Mouse (Mus musculus) embryonic facial prominence, embryonic 11.5 days (tissue): ENCODE data around the gene Xpo1. TPM values are rescaled to one million over a fixed set of nuclear protein-coding genes. Genes with fewer than 3 reads are reported as not detected.
"Not testable (repeated sequence)": the region's sequence is repeated elsewhere in the genome, so short reads cannot be mapped to it uniquely, and the experiment has no call there.

Source experiments
- ATAC-seq: fragments of 200-750 bp; cut with Nextera tagmentation; replicated peaks from 2 replicates; pipeline ENCODE4 v1.8.0; 2017; ENCODE audit warnings: low read depth; ENCODE audit not compliant: insufficient number of reproducible peaks, low FRiP score, low TSS enrichment
- DNase-seq: peaks from one replicate; pipeline ENCODE4 v3.0.0-alpha.2; 2015; ENCODE audit warnings: low spot score
- H3K27ac ChIP-seq: fragments of 300-500 bp; sonication (generic); replicated peaks from 2 replicates; pipeline ENCODE4 v1.5.1; 2014; ENCODE audit warnings: mild to moderate bottlenecking, low read depth, low read length, control low read depth
- H3K27me3 ChIP-seq: fragments of 300-500 bp; sonication (generic); 2 replicates; pipeline ENCODE4 v1.6.1; 2014; ENCODE audit warnings: mild to moderate bottlenecking, low read length, moderate library complexity, mixed read lengths; ENCODE audit not compliant: control insufficient read depth, insufficient read depth
- H3K36me3 ChIP-seq: fragments of 300-500 bp; sonication (generic); replicated peaks from 2 replicates; pipeline ENCODE4 v1.6.1; 2014; ENCODE audit warnings: low read depth, mild to moderate bottlenecking, low read length, moderate library complexity, mixed read lengths; ENCODE audit not compliant: control insufficient read depth, insufficient read depth
- H3K4me1 ChIP-seq: fragments of 300-500 bp; sonication (generic); 2 replicates; pipeline ENCODE4 v1.6.1; 2014; ENCODE audit warnings: low read length, mixed read lengths; ENCODE audit not compliant: control insufficient read depth, insufficient read depth
- H3K4me2 ChIP-seq: fragments of 300-500 bp; sonication (generic); 2 replicates; pipeline ENCODE4 v1.6.1; 2014; ENCODE audit warnings: low read depth, mild to moderate bottlenecking, control low read depth, low read length, moderate library complexity
- H3K4me3 ChIP-seq: fragments of 300-500 bp; sonication (generic); 2 replicates; pipeline ENCODE4 v1.5.1; 2014; ENCODE audit warnings: low read depth, low read length, control low read depth
- H3K9ac ChIP-seq: fragments of 300-500 bp; sonication (generic); replicated peaks from 2 replicates; pipeline ENCODE4 v1.6.1; 2014; ENCODE audit warnings: mild to moderate bottlenecking, control low read depth, low read length
- H3K9me3 ChIP-seq: fragments of 300-500 bp; sonication (generic); replicated peaks from 2 replicates; pipeline ENCODE4 v1.6.1; 2016; ENCODE audit warnings: mild to moderate bottlenecking, low read length, inconsistent platforms, mixed read lengths; ENCODE audit not compliant: control insufficient read depth
- WGBS: fragments of 180-500 bp; shearing (Covaris S2); extraction: QIAGEN DNeasy Blood & Tissue Kit; methylation state at CpG from one replicate; pipeline ENCODE4 v1.1.7; 2014; 5-methylcytosine and 5-hydroxymethylcytosine counted together
- polyA plus RNA-seq: library from polyadenylated mRNA; unstranded; fragments of >200 nt; fragmentation: Nextera tagmentation; extraction: Ambion mirVana; gene quantifications from 2 replicates; pipeline ENCODE4 v1.2.1, GENCODE M21; 2014

Xpo1 gene
- polyA plus RNA-seq, 1 experiment from 2014 or later, result 214 TPM

GRCm38 (mm10) chr11:23271770-23272724 lies 16.2 kb downstream of the Xpo1 start:
- no peak overlapping the region for H3K9ac ChIP-seq
- no peak overlapping the region for H3K4me2 ChIP-seq
- no peak overlapping the region for H3K27ac ChIP-seq
- peaks cover 2% of the 10 kb centered on the region for H3K36me3 ChIP-seq
- DNase-seq, result peak; percentile 58
- ATAC-seq, result no peak
- no peak overlapping the region for H3K4me3 ChIP-seq
- WGBS, result 85% methylated on average over 4 of the region's 4 CpGs
- H3K27me3 ChIP-seq, result no peaks in the 10 kb centered on the region
- H3K9me3 ChIP-seq, result no peaks in the 10 kb centered on the region
- H3K4me1 ChIP-seq, result no peaks in the 10 kb centered on the region

DNA sequence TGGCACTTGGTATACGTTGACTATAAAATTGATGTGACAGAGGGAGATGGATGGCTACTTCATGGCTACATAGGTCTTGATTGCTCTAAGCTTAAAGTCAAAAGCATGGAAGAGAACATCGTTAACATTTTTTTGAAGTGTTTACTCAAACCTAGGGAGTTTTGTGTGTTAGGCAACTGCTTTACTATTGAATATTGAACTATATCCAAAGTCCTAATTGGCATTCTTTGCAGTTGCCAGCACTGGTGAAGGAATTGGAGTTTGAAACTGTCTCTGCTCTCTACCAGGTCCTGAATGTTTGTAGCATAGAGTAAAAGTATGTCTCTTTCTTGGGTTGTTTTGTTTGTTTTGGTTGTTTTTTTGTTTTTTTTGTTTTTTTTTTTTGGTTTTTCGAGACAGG lies 19.9 kb downstream of the Xpo1 start:
- H3K9me3 ChIP-seq, result no peaks in the 10 kb centered on the region
- H3K27me3 ChIP-seq, result no peaks in the 10 kb centered on the region
- ATAC-seq (no peak), DNase-seq (no peak)
- H3K36me3 ChIP-seq, result peaks cover 7% of the 10 kb centered on the region
- no peak overlapping the region for H3K4me3 ChIP-seq
- no peak overlapping the region for H3K9ac ChIP-seq
- no peak overlapping the region for H3K27ac ChIP-seq
- 90% methylated on average over 3 of the region's 3 CpGs for WGBS
- H3K4me1 ChIP-seq, result no peaks in the 10 kb centered on the region
- H3K4me2 ChIP-seq, result no peak overlapping the region

- ATAC-seq, result no peak
- Histone ChIP-seq H3K36me3 (peaks cover 16% of the 10 kb centered on the region), H3K9ac (no peak overlapping the region), H3K4me1 (no peaks in the 10 kb centered on the region), H3K9me3 (no peaks in the 10 kb centered on the region), H3K27ac (no peak overlapping the region), H3K27me3 (no peaks in the 10 kb centered on the region), H3K4me3 (no peak overlapping the region), H3K4me2 (no peak overlapping the region)
- DNase-seq, result no peak
- 96% methylated on average over 4 of the region's 4 CpGs for WGBS
Observed at GRCm38 (mm10) chr11:23284469-23284868, 28.6 kb downstream of the Xpo1 start.

- H3K4me1 ChIP-seq, DNase-seq, ATAC-seq, H3K9me3 ChIP-seq, H3K27ac ChIP-seq, H3K4me2 ChIP-seq, H3K4me3 ChIP-seq, H3K9ac ChIP-seq, H3K27me3 ChIP-seq: not testable (repeated sequence)
- WGBS, result 89% methylated on average over 4 of the region's 4 CpGs
- peaks cover 19% of the 10 kb centered on the region for H3K36me3 ChIP-seq
Observed at GRCm38 (mm10) chr11:23288866-23289265, 33.0 kb downstream of the Xpo1 start.

DNA sequence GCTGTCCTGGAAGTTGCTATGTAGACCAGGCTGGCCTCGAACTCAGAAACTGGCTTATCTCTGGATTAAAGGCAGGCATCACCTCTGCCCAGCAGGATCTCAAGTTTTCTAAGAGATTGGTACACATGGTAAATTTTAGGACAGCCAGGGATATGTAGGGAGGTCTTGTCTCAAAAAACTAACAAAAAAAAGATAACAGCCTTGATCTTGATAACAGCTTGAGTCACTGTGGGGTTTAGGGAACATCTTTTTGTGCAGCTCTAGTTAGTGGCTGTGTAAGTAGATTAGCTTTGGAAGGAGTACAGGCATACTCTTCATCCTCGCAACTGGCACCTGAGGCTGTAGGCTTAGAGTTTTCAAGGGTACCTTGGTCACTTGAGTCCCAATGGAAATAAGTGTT lies 41.5 kb downstream of the Xpo1 start:
- H3K27ac ChIP-seq, result no peak overlapping the region
- H3K4me1 ChIP-seq, result no peaks in the 10 kb centered on the region
- DNase-seq (no peak), ATAC-seq (no peak)
- H3K36me3 ChIP-seq, result peaks cover 16% of the 10 kb centered on the region
- no peak overlapping the region for H3K9ac ChIP-seq
- H3K4me3 ChIP-seq, result no peak overlapping the region
- no peaks in the 10 kb centered on the region for H3K9me3 ChIP-seq
- WGBS, result 96% methylated on average over 2 of the region's 2 CpGs
- no peak overlapping the region for H3K4me2 ChIP-seq
- no peaks in the 10 kb centered on the region for H3K27me3 ChIP-seq

DNA sequence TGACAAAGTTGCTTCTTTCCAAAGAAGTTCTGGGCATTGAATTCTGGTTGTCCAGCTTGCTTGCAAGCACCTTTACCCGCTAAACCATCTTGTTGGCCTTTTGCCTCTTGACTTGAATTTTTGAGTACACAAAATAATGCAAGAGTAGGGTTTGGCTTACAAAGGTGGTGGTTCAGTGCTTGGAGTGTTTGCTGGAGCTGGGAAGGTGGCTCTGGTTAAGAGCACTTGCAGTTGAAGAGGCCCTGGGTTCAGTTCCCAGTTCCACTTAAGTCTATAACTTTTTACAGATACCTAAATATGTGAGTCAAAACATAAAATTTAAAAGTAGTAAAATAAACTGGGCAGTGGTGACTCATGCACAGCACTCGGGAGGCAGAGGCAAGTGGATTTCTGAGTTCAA lies 42.5 kb downstream of the Xpo1 start:
- WGBS, result 90% methylated on average over 2 of the region's 2 CpGs
- DNase-seq (no peak), ATAC-seq (no peak)
- H3K9ac ChIP-seq, result no peak overlapping the region
- no peaks in the 10 kb centered on the region for H3K9me3 ChIP-seq
- H3K27ac ChIP-seq, result no peak overlapping the region
- H3K4me3 ChIP-seq, result no peak overlapping the region
- no peaks in the 10 kb centered on the region for H3K4me1 ChIP-seq
- peaks cover 12% of the 10 kb centered on the region for H3K36me3 ChIP-seq
- H3K27me3 ChIP-seq, result no peaks in the 10 kb centered on the region
- no peak overlapping the region for H3K4me2 ChIP-seq

- Histone ChIP-seq H3K36me3 (peaks cover 3% of the 10 kb centered on the region), H3K27me3 (no peaks in the 10 kb centered on the region), H3K9ac (no peak overlapping the region), H3K27ac (no peak overlapping the region), H3K4me3 (no peak overlapping the region), H3K4me2 (no peak overlapping the region), H3K9me3 (no peaks in the 10 kb centered on the region), H3K4me1 (no peaks in the 10 kb centered on the region)
- WGBS, result 100% methylated on average over 1 of the region's 1 CpGs
- DNase-seq, result no peak
- no peak; the same call in 1 of the 2 replicates for ATAC-seq
Observed at GRCm38 (mm10) chr11:23299910-23300309, 44.1 kb downstream of the Xpo1 start.

DNA sequence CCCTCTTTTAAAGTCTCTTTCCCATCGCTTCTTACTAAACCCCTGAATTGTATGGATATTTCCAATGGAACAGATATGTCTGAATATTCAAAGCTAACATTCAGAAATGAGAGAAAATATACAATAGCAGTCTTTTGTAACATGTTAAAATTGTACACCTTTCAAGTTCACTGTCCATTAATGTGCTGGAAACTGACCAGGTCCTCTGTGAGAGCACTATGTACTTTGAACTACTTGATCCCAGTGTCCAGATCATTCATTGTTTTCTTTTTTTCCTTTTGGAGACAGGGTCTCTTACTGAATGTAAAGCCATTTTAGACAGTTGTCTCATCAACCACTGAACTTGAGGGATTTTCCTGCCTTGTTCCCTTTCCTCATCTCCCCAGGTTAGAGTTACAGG lies 47.3 kb downstream of the Xpo1 start:
- Histone ChIP-seq H3K9me3 (no peaks in the 10 kb centered on the region), H3K4me1 (no peaks in the 10 kb centered on the region), H3K4me3 (no peak overlapping the region), H3K4me2 (no peak overlapping the region), H3K9ac (no peak overlapping the region), H3K27me3 (no peaks in the 10 kb centered on the region), H3K27ac (no peak overlapping the region), H3K36me3 (no peaks in the 10 kb centered on the region)
- ATAC-seq, result no peak
- DNase-seq, result no peak
- 80% methylated on average over 1 of the region's 1 CpGs for WGBS
